Mouse (Mus musculus) right cerebral cortex, adult 18-20 months (tissue): ENCODE measurements around the gene Mpv17l2.
A peak's percentile ranks its signal among the peaks of the same experiment; 100 is the strongest.

Experiments
- DNase-seq: peaks from one replicate; pipeline ENCODE4 v3.0.0; 2022; ENCODE audit warnings: mixed read lengths

Mpv17l2 gene

GRCm38 (mm10) chr8:70719796-70720270 lies 40.9 kb downstream of the Mpv17l2 start:
- DNase-seq, result no peak

- DNase-seq, result peak; percentile 64
Measured at GRCm38 (mm10) chr8:70718297-70718696, 42.4 kb downstream of the Mpv17l2 start, which contains the start of gene Gm3336. Gene Gm3336, plus strand, starts transcription at chr8:70718543.

GRCm38 (mm10) chr8:70716521-70717400 lies 44.0 kb downstream of the Mpv17l2 start:
- no peak for DNase-seq

- DNase-seq, result no peak
Measured at GRCm38 (mm10) chr8:70715086-70715485, 45.7 kb downstream of the Mpv17l2 start.

- no peak for DNase-seq
Measured at GRCm38 (mm10) chr8:70713991-70714390, 46.8 kb downstream of the Mpv17l2 start.

GRCm38 (mm10) chr8:70711041-70711440 lies 49.7 kb downstream of the Mpv17l2 start:
- no peak for DNase-seq

- no peak for DNase-seq
Measured at GRCm38 (mm10) chr8:70710296-70710695, 50.5 kb downstream of the Mpv17l2 start.

- no peak for DNase-seq
Measured at GRCm38 (mm10) chr8:70709794-70710193, 51.0 kb downstream of the Mpv17l2 start.
